Mouse (Mus musculus) lung, postnatal 25 days (tissue): Measurements from ENCODE around the gene Cacna2d3.

Source experiments
- DNase-seq: peaks from one replicate; pipeline ENCODE4 v3.0.0; 2022; ENCODE audit warnings: low spot score

Gene Cacna2d3

GRCm38 (mm10) chr14:28923180-28923961, 798.3 kb downstream of the Cacna2d3 start:
- no peak for DNase-seq

DNA sequence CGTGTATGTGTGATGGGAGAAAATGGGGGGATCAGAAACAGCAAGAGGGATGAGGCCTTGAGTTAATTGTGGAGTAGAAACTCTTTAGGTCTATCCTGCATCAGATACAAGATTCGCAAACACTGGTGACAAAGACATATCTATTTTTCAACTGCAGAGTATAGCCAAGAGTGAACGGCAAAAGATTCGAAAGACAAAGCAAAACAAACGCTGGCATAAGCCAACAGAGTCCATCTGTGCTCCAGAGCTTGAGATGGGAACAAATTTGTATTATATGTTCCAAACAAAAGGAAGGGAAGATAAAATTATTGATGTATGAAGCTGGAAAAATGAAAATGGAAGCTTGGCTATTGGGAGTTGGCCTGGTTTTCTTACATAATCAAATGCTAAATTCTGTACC, 802.8 kb downstream of the Cacna2d3 start:
- DNase-seq = no peak

DNA sequence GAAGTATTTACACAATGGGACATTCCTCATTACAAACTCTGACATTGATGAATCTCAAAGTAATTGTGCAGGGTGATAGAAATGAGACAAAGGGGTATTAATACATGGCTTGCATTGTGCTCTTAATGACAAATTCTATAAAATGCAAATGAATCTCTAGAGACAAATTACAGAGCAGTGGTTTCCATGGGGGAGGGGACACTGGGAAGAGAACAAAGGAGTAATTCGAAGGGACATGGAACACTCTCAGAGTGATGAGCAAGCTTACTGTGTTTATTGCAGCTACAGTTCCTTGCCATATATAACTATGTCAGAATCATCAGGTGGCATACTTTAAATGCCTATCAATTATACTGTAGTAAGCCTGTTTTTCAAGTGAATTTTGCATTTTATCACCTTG, 806.7 kb downstream of the Cacna2d3 start:
- DNase-seq = no peak

DNA sequence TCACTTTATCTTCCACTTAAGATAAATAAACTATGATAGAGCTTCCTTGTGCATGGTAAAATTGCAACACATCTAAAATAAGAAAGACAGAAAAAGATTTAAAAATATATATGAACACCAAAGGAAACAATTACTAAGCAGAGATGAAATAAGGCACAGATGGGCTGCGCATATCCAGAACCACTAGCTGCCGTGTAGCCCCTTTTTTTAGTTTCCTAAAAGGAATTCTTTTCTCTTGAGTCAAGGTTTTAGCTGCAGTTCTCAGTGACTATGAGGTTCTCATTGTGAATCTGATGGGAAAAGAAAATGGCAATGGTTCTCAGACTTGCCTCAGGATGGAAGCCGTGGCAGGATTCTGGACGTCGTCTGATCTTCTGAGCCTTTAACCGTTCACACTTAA, 814.0 kb downstream of the Cacna2d3 start:
- no peak for DNase-seq

- DNase-seq = no peak
These were observed 829.1 kb downstream of the Cacna2d3 start for GRCm38 (mm10) chr14:28892530-28892929.

DNA sequence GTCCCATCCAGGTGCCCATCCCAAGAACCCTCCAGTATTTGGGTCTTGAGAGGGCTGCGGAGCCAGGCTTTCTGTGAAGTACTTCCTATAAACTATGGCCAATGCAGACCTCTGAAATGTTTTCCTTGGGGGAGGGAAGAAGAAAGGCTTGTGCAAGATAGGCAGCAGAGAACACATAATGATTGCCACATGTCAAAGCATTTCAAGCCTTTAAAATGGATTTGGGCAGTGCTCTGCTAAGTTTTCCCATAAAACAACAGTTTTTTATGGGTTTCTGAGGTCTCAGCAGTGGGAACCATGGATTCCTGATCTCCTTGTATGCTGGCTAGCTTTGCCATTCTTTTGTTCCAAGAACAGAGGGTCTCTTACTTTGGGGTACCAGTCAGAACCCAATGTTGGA, 834.3 kb downstream of the Cacna2d3 start:
- no peak for DNase-seq

- DNase-seq = no peak
These were observed 835.0 kb downstream of the Cacna2d3 start for GRCm38 (mm10) chr14:28886661-28887060.

- DNase-seq = no peak
These were observed 850.7 kb downstream of the Cacna2d3 start for GRCm38 (mm10) chr14:28870983-28871382.

DNA sequence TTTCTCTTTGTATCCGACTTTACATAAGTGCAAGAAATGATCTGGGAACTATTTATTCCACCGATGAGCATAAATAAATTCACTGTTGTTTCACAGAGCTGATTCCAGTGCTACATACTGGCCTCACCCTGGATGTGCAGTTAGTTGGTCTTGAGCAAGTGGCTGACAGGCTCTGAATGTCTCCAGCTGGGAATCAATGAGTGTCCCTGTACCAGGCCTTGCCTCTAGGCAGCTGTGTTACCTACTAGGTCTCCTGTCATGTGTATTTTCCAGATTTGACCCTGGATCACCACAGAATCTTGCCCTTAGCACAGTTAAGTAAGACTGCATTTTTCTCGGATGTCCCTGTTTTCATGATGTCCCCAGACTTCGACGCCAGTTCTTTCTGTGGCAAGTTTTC, 851.3 kb downstream of the Cacna2d3 start:
- no peak for DNase-seq

DNA sequence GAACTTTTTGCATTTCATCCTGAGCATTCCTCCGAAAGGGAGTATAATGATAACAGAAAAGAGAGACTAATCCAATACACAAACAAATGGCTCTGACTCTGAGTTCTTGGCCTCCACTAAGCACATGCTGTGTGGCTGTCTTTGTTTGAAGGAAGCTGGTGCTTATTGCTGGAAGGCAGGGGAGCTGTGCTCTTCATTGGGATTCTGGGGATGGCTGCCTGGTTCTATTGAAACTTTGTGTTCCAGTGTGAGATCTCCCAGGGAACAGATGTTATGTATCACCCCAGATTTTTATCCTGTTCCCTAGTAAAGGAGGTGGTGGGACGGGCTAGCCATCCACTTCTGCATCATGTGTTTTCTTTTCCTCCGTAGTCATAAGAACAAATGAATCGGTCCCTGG, 856.7 kb downstream of the Cacna2d3 start:
- DNase-seq = no peak

DNA sequence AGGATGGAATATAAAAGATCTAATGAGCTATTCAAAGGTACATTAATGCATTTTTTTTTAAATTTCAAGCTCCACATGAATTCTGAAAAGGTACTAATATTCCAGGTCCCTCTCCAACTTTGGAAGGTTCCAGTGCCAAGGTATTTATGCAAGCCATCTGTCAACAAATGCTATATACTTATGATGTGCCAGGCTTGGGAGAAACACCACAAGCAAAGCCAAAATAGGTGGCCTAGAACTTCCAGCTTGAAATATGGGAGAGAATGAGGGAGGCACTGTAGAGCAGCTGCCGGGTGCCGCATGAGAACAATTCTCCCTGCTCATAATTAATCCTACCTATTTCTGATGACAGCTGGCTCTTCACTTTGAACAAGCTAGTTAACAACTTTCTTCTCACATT, 860.5 kb downstream of the Cacna2d3 start:
- DNase-seq = no peak
